Mouse (Mus musculus): ENCODE measurements around the gene Sdad1.

GRCm38 (mm10) chr5:92240769-92241168, 69.5 kb downstream of the Sdad1 start:
- TF ChIP-seq POLR2A (IDR thresholded peaks at IDR 0.05; ENCODE audit: insufficient read depth, low read length): no peak
- no peak for TF ChIP-seq CTCF (IDR thresholded peaks at IDR 0.05; ENCODE audit: low read depth, low read length)
- no peak for TF ChIP-seq EP300 (IDR thresholded peaks at IDR 0.05; ENCODE audit: insufficient read depth, low read depth, low read length)

Data from ES-Bruce4 (cell line).